Mouse (Mus musculus): ENCODE data around the gene Gm4559.
A peak's percentile ranks its signal among the peaks of the same experiment; 100 is the strongest.

GRCm38 (mm10) chr7:142249824-142250223 is 24.3 kb downstream of the Gm4559 start:
- no peak for TF ChIP-seq POLR2A (IDR thresholded peaks at IDR 0.05; ENCODE audit: insufficient read depth, low read length)
- peak; percentile 49 for TF ChIP-seq CTCF (IDR thresholded peaks at IDR 0.05; ENCODE audit: low read depth, low read length)

Measured in ES-Bruce4 (cell line).